28 mouse cellular contexts compared by ENCODE assay signal in genomic region chr3:53036076-53036475, GRCm38 (mm10). TPM values are rescaled to one million over a fixed set of nuclear protein-coding genes. Genes with fewer than 3 reads are reported as not detected.
DNase-seq lines count a peak whose midpoint lies in the region; ATAC-seq and TF ChIP-seq lines count a peak whose summit lies in the region.
"Had no signal": no experiment of that assay in that cellular context is flagged by ENCODE, and none has a peak within 500 bp of the region (broad histone marks: within the 10 kb centered on the region; RNA-seq: fewer than 3 reads in every experiment).

No protein-coding gene starts in this region.

- H3K4me1 ChIP-seq in megakaryocyte, embryonic 14.5 days: peaks cover 47% of the 10 kb centered on the region

- peak overlapping the region; percentile 64 for H3K4me2 ChIP-seq in myocyte (ENCODE audit: low read depth)
- H3K4me2 ChIP-seq: embryonic facial prominence, embryonic 15.5 days; forebrain, embryonic 12.5 days; forebrain, embryonic 15.5 days; heart, embryonic 13.5 days; hindbrain, embryonic 14.5 days had no signal

- H3K27ac ChIP-seq in gastrocnemius, adult 2 months: no peak overlapping the region
- H3K27ac ChIP-seq: embryonic facial prominence, embryonic 15.5 days; forebrain, embryonic 12.5 days; forebrain, embryonic 15.5 days; heart, embryonic 13.5 days; hindbrain, embryonic 14.5 days; hindbrain, postnatal 0 days had no signal

- no peak for ATAC-seq in megakaryocyte, adult 5-6 weeks (ENCODE audit: poor library complexity, severe bottlenecking)
- ATAC-seq: forebrain, embryonic 15.5 days; hindbrain, postnatal 0 days; intestine, embryonic 16.5 days; Patski had no signal

- intact Hi-C loops in gastrocnemius, adult 2 months (cut with DNase I): no loop called here

- no peak overlapping the region for H3K4me3 ChIP-seq in gastrocnemius, adult 2 months
- H3K4me3 ChIP-seq in megakaryocyte, embryonic 14.5 days (replicated peaks): peak overlapping the region; percentile 35
- no peak overlapping the region for H3K4me3 ChIP-seq in myocyte
- H3K4me3 ChIP-seq: embryonic facial prominence, embryonic 15.5 days; erythroblast, embryonic 14.5 days; forebrain, embryonic 12.5 days; forebrain, embryonic 15.5 days; heart, embryonic 13.5 days had no signal

- peak; percentile 34 for DNase-seq in gastrocnemius, adult 2 months
- DNase-seq in gastrocnemius, adult 8-10 months (ENCODE audit: low spot score in 2 of 2): no peak
- DNase-seq in adipocyte (ENCODE audit: low spot score): peak; percentile 56
- no peak for DNase-seq in lung, adult 18-20 months
- DNase-seq in right cerebral cortex, adult 2 months (ENCODE audit: low spot score in 2 of 2): no peak
- DNase-seq: adrenal gland, adult 2 months; adrenal gland, postnatal 14 days; cerebellum, adult 18-20 months; cerebellum, adult 9-10 months; cerebellum, postnatal 14 days; gastrocnemius, postnatal 14 days; heart, adult 11 months; heart, postnatal 14 days; heart, postnatal 4 days; kidney, adult 18-20 months had no signal

- TF ChIP-seq POLR2A in myocyte (IDR thresholded peaks at IDR 0.05; ENCODE audit: insufficient read length, low read depth): no peak

- H3K36me3 ChIP-seq in megakaryocyte, embryonic 14.5 days (replicated peaks; ENCODE audit: low read length): no peaks in the 10 kb centered on the region
- no peaks in the 10 kb centered on the region for H3K36me3 ChIP-seq in myocyte (ENCODE audit: control insufficient read depth, insufficient read depth)
- H3K36me3 ChIP-seq: embryonic facial prominence, embryonic 15.5 days; forebrain, embryonic 12.5 days; forebrain, embryonic 15.5 days; heart, embryonic 13.5 days had no signal

- no peaks in the 10 kb centered on the region for H3K79me2 ChIP-seq in myocyte (ENCODE audit: control insufficient read depth, insufficient read depth)

- H3ac ChIP-seq in myocyte (ENCODE audit: control insufficient read depth, insufficient read length): no peak overlapping the region

- TF ChIP-seq CTCF in gastrocnemius, adult 2 months (IDR thresholded peaks at IDR 0.05): no peak

- peaks cover 29% of the 10 kb centered on the region for H3K27me3 ChIP-seq in megakaryocyte, embryonic 14.5 days (replicated peaks)
- H3K27me3 ChIP-seq in myocyte (ENCODE audit: control insufficient read depth, insufficient read depth, insufficient read length): no peaks in the 10 kb centered on the region
- H3K27me3 ChIP-seq: forebrain, embryonic 15.5 days; heart, embryonic 13.5 days; Patski had no signal

- no peaks in the 10 kb centered on the region for H3K9me3 ChIP-seq in megakaryocyte, embryonic 14.5 days
- H3K9me3 ChIP-seq: embryonic facial prominence, embryonic 15.5 days; forebrain, embryonic 12.5 days; forebrain, embryonic 15.5 days; heart, embryonic 13.5 days had no signal

TF ChIP-seq in myocyte, 11 proteins besides CTCF, POLR2A, EP300 and RAD21:
- peak in 1 of 3 experiments; percentile 7 for TF ChIP-seq MYOD1 (IDR thresholded peaks at IDR 0.05; ENCODE audit: control insufficient read depth in 1 of 3, insufficient read length in 2 of 3, low read depth in 2 of 3)
- TF ChIP-seq E2F4 (IDR thresholded peaks at IDR 0.05; ENCODE audit: insufficient read depth): no peak
- TF ChIP-seq TCF3 (IDR thresholded peaks at IDR 0.05; ENCODE audit: insufficient read length, low read depth): no peak
- no peak for TF ChIP-seq MYOG (IDR thresholded peaks at IDR 0.05; ENCODE audit: control insufficient read depth in 1 of 3, insufficient read depth in 1 of 3, insufficient read length in 2 of 3, low read depth in 2 of 3)
TF ChIP-seq in myocyte: peak in this region for 1.

RNA-seq across cellular contexts. Expression of gene Lhfp, which starts 5.3 kb away (rescaled TPM):
- 10 to 100 TPM in 1 of 2 experiments, 1 to 10 TPM in 1; 10.0 to 16.6 TPM for total RNA-seq in gastrocnemius, adult 2 months (2021)
- 10 to 100 TPM in 1 of 4 experiments, 1 to 10 TPM in 3; 5.4 to 10.3 (median 7.5) TPM for total RNA-seq in gastrocnemius, adult 8-10 months (2022)
- polyA plus RNA-seq in megakaryocyte, embryonic 14.5 days (2012; ENCODE audit: insufficient read depth, low replicate concordance): 1.0 TPM in 1 of 2 replicates, not detected in the other
- total RNA-seq in megakaryocyte, adult 5-6 weeks (2015): 0.41 and 0.51 TPM in 2 replicates
- total RNA-seq in megakaryocyte, adult 5-6 weeks (2017): 0.16 and 0.33 TPM in 2 replicates
- polyA plus RNA-seq in myocyte (2012; fragmentation: generic; extraction: Trizol): 17.8 TPM
- polyA plus RNA-seq: erythroblast, embryonic 14.5 days; inflammation-experienced regulatory T-cells, adult 6 months had no signal

RNA-seq across cellular contexts. Expression of gene Cog6, which starts 19.0 kb away (rescaled TPM):
- 10 to 100 TPM; 42.1 to 45.1 TPM for total RNA-seq in gastrocnemius, adult 2 months (2021)
- 10 to 100 TPM; 37.9 to 50.6 (median 45.6) TPM for total RNA-seq in gastrocnemius, adult 8-10 months (2022)
- polyA plus RNA-seq in megakaryocyte, embryonic 14.5 days (2012; ENCODE audit: insufficient read depth, low replicate concordance): 3.8 and 19.6 TPM in 2 replicates
- total RNA-seq in megakaryocyte, adult 5-6 weeks (2015): 17.4 and 18.4 TPM in 2 replicates
- total RNA-seq in megakaryocyte, adult 5-6 weeks (2017): 23.2 and 24.7 TPM in 2 replicates
- polyA plus RNA-seq in myocyte (2012; fragmentation: generic; extraction: Trizol): 17.4 TPM

Comparison
In these comparisons a context has a peak if more than half of its experiments do, and no peak if none do; other contexts are left out.
1. DNase-seq: peak in gastrocnemius, adult 2 months (single experiment) and adipocyte (single experiment); none in gastrocnemius, adult 8-10 months (0 of 2), lung, adult 18-20 months (0 of 2) and right cerebral cortex, adult 2 months (0 of 2).
2. RNA of gene Lhfp, which starts 5.3 kb away (total RNA-seq): 10.0 to 16.6 TPM in gastrocnemius, adult 2 months and 5.4 to 10.3 TPM in gastrocnemius, adult 8-10 months; 0.16 to 0.51 TPM in megakaryocyte, adult 5-6 weeks; every median in the first group is over 4 times any median in the second.